Mouse (Mus musculus): ENCODE data around the gene Enpep.

DNA sequence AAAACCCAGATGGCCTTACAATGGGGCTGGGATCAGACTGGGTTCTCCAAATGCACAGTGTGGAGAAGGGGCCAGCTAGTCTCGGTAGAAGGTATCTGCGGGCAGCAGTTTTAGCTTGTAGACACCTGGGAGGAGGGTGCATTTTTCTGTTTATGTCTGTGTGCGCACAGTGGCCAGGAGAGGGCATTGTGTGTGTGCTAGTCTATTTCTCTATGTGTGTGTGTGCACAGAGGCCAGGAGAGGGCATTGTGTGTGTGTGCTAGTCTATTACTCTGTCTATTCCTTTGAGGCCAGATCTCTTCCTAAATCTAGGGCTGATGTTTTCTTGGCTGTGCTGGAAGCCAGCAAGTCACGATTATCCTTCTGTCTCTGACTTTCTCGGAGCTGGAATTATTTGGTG is 74.0 kb downstream of the Enpep start:
- no peak for TF ChIP-seq POLR2A (IDR thresholded peaks at IDR 0.05; ENCODE audit: insufficient read length, low read depth)
- no peak for TF ChIP-seq E2F4 (IDR thresholded peaks at IDR 0.05; ENCODE audit: insufficient read depth)
- TF ChIP-seq POLR2AphosphoS2 (IDR thresholded peaks at IDR 0.05; ENCODE audit: insufficient read length, low read depth), result no peak
- no peak for TF ChIP-seq USF1 (IDR thresholded peaks at IDR 0.05; ENCODE audit: low read depth)
- no peak for TF ChIP-seq MAX (IDR thresholded peaks at IDR 0.05; ENCODE audit: low read depth)
- TF ChIP-seq MYOD1 (IDR thresholded peaks at IDR 0.05; ENCODE audit: control insufficient read depth in 1 of 3, insufficient read length in 2 of 3, low read depth in 2 of 3), result no peak
- TF ChIP-seq SRF (IDR thresholded peaks at IDR 0.05; ENCODE audit: control insufficient read depth, insufficient read length, low read depth), result no peak
- no peak for TF ChIP-seq TCF12 (IDR thresholded peaks at IDR 0.05; ENCODE audit: insufficient read depth, poor library complexity, severe bottlenecking)
- no peak for TF ChIP-seq CEBPB (IDR thresholded peaks at IDR 0.05; ENCODE audit: insufficient read depth, poor library complexity, severe bottlenecking)

Data from myocyte (in vitro differentiated cells).